Mouse (Mus musculus) hematopoietic stem cell, adult 5-6 weeks (primary cell): Measurements from ENCODE around the gene H2-DMa. TPM values are rescaled to one million over a fixed set of nuclear protein-coding genes. Genes with fewer than 3 reads are reported as not detected.
"Not testable (repeated sequence)": the region's sequence is repeated elsewhere in the genome, so short reads cannot be mapped to it uniquely, and the experiment has no call there.

Source experiments
- ATAC-seq, 2 experiments: fragments of 125-278 bp in 1 of 2; replicated peaks in 1 of 2; 2 replicates each; pipeline ENCODE4 v1.8.0; 2016 to 2017; ENCODE audit warnings: inconsistent platforms in 2 of 2, mild to moderate bottlenecking in 2 of 2, moderate number of reproducible peaks in 2 of 2, low read depth in 1 of 2, moderate TSS enrichment in 1 of 2; ENCODE audit not compliant: low FRiP score in 2 of 2, poor library complexity in 2 of 2, severe bottlenecking in 2 of 2, insufficient read depth in 1 of 2, low TSS enrichment in 1 of 2
- total RNA-seq: library from RNA; stranded (forward); fragments of 172-1452, 232-1000 nt; gene quantifications from 2 replicates; pipeline ENCODE4 v1.2.3, GENCODE M21; 2017

H2-DMa gene
- total RNA-seq, 1 experiment from 2014 or later = 88.1 TPM

DNA sequence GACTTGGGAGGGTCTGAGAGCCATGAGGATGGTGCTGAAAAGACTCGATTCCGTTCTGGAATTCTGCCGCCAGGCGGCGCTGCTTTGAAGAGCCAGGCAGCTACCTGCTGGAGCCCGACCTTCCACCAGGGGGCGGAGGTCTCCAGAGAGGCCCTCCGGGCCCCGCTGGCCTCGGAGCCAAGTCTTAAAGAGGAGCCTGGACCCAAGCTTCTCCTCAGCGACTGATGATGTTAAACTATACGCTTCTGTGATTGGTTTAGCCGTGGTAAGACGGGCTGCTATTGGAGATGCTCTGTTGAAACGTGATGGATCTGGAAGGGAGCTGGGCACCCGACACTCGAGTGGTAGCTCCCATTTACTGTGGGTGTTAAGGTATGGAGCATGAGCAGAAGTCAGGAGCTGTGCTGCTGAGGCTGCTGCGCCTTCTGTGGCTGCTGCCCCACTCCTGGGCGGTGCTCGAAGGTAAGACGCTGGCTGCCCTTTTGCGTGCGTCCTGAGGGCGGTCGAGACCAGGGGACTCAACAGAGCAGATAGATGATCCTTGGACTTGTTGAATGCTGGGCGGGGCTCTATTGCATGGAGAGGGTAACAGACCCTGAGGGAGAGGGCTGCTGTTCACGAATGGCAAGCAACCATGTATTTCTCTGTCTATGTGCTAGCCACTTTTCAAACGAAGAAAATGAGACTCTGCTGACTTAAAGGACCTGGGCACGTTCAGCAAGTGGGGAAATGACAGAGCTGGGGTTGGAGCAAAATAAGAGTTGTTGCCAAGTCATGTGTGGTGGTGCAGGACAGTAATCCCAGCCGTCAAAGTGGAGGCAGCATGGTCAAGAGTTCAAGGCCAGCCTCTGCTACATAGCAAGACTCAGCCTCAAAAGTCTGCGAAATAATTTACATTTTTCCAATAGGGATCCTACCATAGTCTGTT is 16.2 kb downstream of the H2-DMa start:
- peak; percentile 98 to 99 for ATAC-seq

DNA sequence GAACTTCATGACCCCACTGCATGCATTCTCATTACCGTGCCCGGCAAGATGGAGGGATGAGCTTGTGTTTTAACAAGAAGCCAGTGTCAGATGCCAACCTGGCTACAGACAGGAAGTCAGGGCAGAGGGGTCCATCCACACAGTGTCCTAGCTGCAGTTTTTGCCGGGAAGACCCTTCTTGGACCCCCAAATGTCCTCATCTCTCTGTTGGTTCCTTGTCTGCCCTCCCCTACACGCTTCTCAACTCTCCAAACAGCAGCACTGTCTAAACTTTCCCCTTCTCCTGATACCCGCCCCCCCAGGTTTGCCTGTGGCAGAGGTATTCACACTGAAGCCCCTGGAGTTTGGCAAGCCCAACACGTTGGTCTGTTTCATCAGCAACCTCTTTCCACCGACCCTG is 18.3 kb downstream of the H2-DMa start:
- no peak for ATAC-seq

DNA sequence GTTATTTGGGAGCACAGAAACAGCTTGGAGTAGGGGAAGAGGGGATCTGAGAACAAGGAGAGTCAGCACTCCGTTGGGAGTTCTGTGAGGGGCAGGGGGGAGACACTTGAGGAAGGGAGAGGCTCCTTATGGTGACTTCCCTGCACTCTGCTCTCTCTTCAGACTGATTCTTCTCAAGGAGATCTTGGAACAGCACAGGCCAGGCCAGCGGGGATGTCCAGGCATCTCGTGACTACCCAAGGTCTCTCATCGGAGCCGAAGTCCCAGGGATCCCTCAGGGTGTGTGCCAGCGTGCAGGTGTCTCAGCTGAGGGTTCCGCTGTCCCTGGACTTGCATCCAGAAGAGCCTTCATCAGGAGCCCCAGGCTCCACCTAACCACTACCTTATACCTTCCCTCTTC is 19.3 kb downstream of the H2-DMa start:
- no peak for ATAC-seq

- ATAC-seq = no peak
Measured at GRCm38 (mm10) chr17:34139416-34139815, 20.1 kb downstream of the H2-DMa start.

DNA sequence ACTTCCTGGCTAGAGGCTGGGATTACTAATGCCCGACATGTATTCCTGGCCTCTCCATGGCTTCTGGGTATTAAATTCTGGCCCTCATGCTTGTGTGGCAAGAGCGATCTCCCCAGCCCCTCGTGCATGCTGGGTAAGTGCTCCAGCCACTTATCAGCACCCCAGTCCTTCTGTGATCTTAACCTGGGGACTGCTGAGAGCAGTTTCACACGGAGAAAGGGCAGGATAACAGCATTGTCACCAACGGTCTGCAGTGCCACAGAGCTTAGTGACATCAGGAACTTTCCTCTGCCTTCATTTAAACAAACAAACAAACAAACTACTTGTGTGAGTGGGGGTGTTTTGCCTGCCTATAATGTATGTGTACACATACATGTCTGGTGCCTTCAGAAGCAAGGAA is 20.9 kb downstream of the H2-DMa start:
- ATAC-seq = no peak

DNA sequence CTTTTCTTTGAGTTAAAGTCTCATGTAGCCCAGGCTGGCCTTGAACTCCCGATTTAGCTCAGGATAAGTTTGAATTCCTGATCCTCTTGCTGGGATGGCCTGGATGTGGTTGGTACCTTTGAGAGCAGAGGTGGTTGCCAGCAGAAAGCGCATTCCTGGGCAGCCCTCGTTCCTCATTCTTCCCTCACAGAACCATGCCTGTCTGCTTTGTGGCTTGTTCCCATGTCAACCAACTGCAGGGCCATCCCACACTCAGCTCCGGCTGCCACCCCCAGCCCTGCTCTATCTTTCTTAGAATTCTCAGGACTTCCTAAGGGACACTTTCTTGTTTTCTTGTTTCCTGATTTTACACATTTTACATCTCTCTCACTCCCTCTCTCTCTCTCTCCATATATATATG is 22.1 kb downstream of the H2-DMa start:
- ATAC-seq = 0 out of 4 replicates have a peak, but pooled peaks of 1 of the 2 experiments have one; percentile 18

- peak in 1 of 2 experiments; percentile 18; a peak in 3 of 4 replicates for ATAC-seq
Measured at GRCm38 (mm10) chr17:34142456-34143010, 23.2 kb downstream of the H2-DMa start.

GRCm38 (mm10) chr17:34143033-34143432 is 23.7 kb downstream of the H2-DMa start, which contains the start of gene H2-DMb2:
Gene H2-DMb2 (plus strand): TSS chr17:34143307.
- peak; percentile 77 to 85 for ATAC-seq

DNA sequence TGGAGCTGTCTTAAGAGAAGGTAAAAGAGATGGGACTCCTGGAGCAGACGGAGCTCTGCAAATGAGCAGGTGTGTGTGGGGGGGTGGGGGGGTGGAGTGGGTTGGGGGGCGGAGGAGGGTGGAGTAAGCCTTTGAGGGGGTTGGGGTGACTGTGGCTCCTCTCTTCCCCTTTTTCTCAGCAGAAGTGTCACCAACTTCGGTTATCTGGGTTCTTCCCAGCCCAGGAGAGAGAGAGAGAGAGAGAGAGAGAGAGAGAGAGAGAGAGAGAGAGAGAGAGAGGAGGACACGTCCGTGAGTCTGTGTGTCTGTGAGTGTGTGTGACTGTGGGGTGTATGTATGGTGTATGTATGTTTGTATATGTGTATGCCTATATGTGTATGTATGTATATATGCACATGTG is 24.1 kb downstream of the H2-DMa start:
- no peak for ATAC-seq

- not testable (repeated sequence) for ATAC-seq
Measured at GRCm38 (mm10) chr17:34144221-34144620, 24.9 kb downstream of the H2-DMa start.

- ATAC-seq = no peak
Measured at GRCm38 (mm10) chr17:34144960-34145371, 25.6 kb downstream of the H2-DMa start.

GRCm38 (mm10) chr17:34152923-34153322 is 33.6 kb downstream of the H2-DMa start, which contains the start of gene H2-DMb1:
Gene H2-DMb1 (plus strand): TSS chr17:34153072.
- ATAC-seq = peak; percentile 79 to 84

- ATAC-seq = no peak
Measured at GRCm38 (mm10) chr17:34155534-34155933, 36.2 kb downstream of the H2-DMa start.

DNA sequence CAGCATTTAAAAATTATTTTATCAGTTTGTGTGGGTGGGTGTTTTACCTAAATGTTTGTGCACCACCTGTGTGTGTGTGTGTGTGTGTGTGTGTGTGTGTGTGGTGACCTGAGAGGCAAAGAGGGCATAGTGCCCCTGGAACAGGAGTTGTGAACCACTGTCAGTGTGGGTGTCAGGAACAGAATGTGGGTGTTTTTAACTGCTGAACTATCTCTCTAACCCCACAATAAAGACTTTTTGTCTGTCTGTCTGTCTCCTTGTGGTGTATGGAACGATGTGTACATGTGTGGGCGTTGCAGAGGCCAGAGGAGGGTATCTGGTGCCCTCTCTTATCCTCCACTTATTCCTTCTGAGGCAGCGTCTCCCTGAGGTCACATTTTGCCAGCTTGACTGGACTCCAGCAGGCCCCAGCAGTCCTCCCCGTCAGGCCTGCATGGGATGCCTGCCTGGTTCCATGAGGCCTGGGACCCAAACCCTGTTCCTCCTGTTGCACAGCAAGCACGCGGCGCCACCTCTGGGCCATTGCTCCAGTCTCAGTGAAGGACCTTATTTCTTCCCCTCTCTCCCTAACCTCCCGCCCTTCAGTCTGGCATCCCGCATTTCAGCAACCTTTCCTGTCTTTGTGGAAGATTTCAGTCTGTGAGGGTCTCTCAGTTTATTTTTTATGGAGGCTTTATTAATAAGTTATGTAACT is 45.0 kb downstream of the H2-DMa start:
- peak in 1 of 2 experiments; percentile 39; a peak in 2 of 4 replicates for ATAC-seq

DNA sequence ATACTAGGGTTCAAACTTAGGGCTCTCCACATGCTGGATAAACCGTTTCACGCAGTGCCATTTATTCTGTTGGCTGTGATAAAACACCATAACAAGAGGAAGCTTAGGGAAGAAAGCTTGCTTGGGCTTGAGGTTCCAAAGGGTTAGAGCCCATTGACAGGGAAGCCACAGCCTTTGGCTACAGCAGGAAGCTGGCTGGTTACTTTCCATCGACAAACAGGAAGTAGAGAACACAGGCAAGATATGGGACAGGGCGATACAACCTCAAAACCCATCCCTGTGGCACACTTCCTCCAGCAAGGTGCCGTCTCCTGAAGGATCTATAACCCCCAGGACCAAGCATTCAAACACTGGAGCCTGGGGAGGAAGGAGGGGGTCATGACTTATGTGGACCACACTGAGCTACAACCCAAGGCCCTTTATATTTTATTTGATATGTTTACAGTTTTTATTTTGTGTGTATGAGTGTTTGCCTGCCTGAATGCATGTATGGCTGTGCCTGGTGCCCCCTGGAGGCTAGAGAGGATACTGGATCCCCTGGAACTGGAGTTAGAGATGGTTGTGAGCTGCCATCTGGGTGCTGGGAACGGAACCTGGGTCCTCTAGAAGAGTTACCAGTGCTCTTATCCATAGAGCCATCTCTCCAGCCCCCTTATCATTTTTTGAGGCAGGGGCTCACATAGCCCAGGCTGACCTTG is 45.8 kb downstream of the H2-DMa start:
- peak; percentile 59 to 75 for ATAC-seq

- peak in 1 of 2 experiments; percentile 38; a peak in 2 of 4 replicates for ATAC-seq
Measured at GRCm38 (mm10) chr17:34169279-34169678, 49.9 kb downstream of the H2-DMa start.

DNA sequence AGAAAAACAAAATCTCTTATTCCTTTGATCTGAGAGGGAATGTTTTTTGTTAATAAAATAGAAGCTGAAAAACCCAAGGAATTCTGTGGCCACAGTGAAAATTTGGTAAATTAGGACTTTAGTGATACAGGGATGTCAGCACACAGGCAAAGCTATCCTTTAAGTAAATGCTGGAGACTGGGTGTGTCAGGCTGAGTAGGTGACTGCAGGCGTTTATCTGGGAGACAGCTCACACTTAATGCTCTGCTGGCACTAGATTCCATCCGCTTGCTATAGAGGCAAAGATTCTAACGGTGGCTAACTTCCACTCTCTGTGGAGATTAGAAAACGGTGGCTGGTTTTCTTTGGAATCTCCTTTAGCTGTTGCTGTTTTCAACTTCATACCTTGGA is 51.1 kb downstream of the H2-DMa start:
- no peak for ATAC-seq
